Mouse (Mus musculus): ENCODE measurements around the gene Megf8.

- TF ChIP-seq ZC3H11A (IDR thresholded peaks at IDR 0.05; ENCODE audit: borderline replicate concordance, low read depth, low read length): no peak
- no peak for TF ChIP-seq CHD2 (IDR thresholded peaks at IDR 0.05; ENCODE audit: low read depth, low read length)
Measured at GRCm38 (mm10) chr7:25396621-25397020, 79.7 kb downstream of the Megf8 start.
